ENCODE assay signal across 1 mouse cellular context in genomic region chr12:17505620-17506074, GRCm38 (mm10).
A peak's percentile ranks its signal among the peaks of the same experiment; 100 is the strongest.
TF ChIP-seq lines count a peak whose summit lies in the region.

No protein-coding gene starts in this region.

TF ChIP-seq in CH12.LX, 34 proteins besides CTCF, POLR2A, EP300 and RAD21 (continued from another document):
- no peak for TF ChIP-seq UBTF (IDR thresholded peaks at IDR 0.05; ENCODE audit: low read depth, low read length)
- TF ChIP-seq CHD2 (IDR thresholded peaks at IDR 0.05; ENCODE audit: low read length): peak; percentile 17; the same call in 1 of the 2 replicates
- TF ChIP-seq MXI1 (IDR thresholded peaks at IDR 0.05; ENCODE audit: low read depth, low read length): no peak
- no peak for TF ChIP-seq NRF1 (IDR thresholded peaks at IDR 0.05; ENCODE audit: low read depth, low read length)
- peak; percentile 74 for TF ChIP-seq ELF1 (IDR thresholded peaks at IDR 0.05; ENCODE audit: low read depth, low read length)
- TF ChIP-seq JUN (IDR thresholded peaks at IDR 0.05; ENCODE audit: insufficient read depth, low read depth, low read length): peak; percentile 62
- TF ChIP-seq SIN3A (IDR thresholded peaks at IDR 0.05; ENCODE audit: low read length): peak; percentile 57
- TF ChIP-seq CHD1 (IDR thresholded peaks at IDR 0.05; ENCODE audit: low read depth, low read length): no peak
- TF ChIP-seq RCOR1 (conservative IDR thresholded peaks at IDR 0.05; ENCODE audit: low read depth, low read length): 0 out of 2 replicates have a peak, but pooled peaks have one; percentile 56
- no peak for TF ChIP-seq ZMIZ1 (IDR thresholded peaks at IDR 0.05; ENCODE audit: low read depth, low read length)
- no peak for TF ChIP-seq USF1 (IDR thresholded peaks at IDR 0.05; ENCODE audit: low read depth, low read length)
- TF ChIP-seq JUND (conservative IDR thresholded peaks at IDR 0.05; ENCODE audit: low read depth, low read length): 0 out of 2 replicates have a peak, but pooled peaks have one; percentile 26
- peak; percentile 42; the same call in 1 of the 2 replicates for TF ChIP-seq MYC (IDR thresholded peaks at IDR 0.05; ENCODE audit: low read depth, low read length)
- peak; percentile 68; the same call in 1 of the 2 replicates for TF ChIP-seq MAFK (IDR thresholded peaks at IDR 0.05; ENCODE audit: insufficient replicate concordance, low read length)
- TF ChIP-seq MAX (IDR thresholded peaks at IDR 0.05; ENCODE audit: low read length): peak; percentile 46; the same call in 1 of the 2 replicates
- TF ChIP-seq GABPA (IDR thresholded peaks at IDR 0.05; ENCODE audit: insufficient replicate concordance, low read depth, low read length): no peak
- peak; percentile 88 for TF ChIP-seq TBP (conservative IDR thresholded peaks at IDR 0.05; ENCODE audit: low read depth, low read length)
- TF ChIP-seq BHLHE40 (IDR thresholded peaks at IDR 0.05; ENCODE audit: low read depth, low read length): peak; percentile 94
- no peak for TF ChIP-seq POLR2AphosphoS2 (IDR thresholded peaks at IDR 0.05; ENCODE audit: low read depth, low read length)
- TF ChIP-seq SMC3 (IDR thresholded peaks at IDR 0.05; ENCODE audit: low read depth, low read length): no peak; the same call in 1 of the 2 replicates
